Mouse (Mus musculus): ENCODE results near the gene Ppp1r11.
A peak's percentile ranks its signal among the peaks of the same experiment; 100 is the strongest.

The Ppp1r11 gene

GRCm38 (mm10) chr17:36958884-36959283, 7.3 kb upstream of the Ppp1r11 start:
- no peak for DNase-seq

GRCm38 (mm10) chr17:36957999-36958743, 6.6 kb upstream of the Ppp1r11 start, which contains the start of the genes Znrd1 and Znrd1as:
Znrd1 (minus strand) TSS chr17:36958559.
Znrd1as (plus strand) TSS chr17:36958592.
- peak; percentile 100 for DNase-seq

DNA sequence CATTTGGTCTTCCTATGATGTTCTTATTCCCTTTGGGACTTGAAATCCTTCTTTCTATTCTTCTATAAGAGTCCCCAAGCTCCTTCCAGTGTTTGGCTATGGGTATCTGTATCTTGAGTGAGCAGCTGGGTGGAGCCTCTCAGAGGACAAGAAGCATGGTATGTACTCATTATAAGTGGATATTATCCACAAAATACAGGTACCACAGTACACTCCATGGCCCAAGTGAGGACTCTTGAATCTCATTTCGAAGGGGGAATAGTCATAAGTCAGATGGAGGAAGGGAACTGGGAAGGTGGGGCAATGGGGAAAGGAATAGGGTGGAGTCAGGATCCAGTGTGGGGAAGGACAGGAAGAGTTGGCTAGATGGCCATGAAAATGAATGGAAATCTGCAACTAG, 1.5 kb upstream of the Ppp1r11 start:
- peak; percentile 85 for DNase-seq

- peak; percentile 92 for DNase-seq
Measured at GRCm38 (mm10) chr17:36952631-36953030, 1.1 kb upstream of the Ppp1r11 start.

- DNase-seq = peak; percentile 88
Measured at GRCm38 (mm10) chr17:36949265-36949664, 2.3 kb downstream of the Ppp1r11 start.

GRCm38 (mm10) chr17:36948286-36948685, 3.3 kb downstream of the Ppp1r11 start:
- peak; percentile 88 for DNase-seq

DNA sequence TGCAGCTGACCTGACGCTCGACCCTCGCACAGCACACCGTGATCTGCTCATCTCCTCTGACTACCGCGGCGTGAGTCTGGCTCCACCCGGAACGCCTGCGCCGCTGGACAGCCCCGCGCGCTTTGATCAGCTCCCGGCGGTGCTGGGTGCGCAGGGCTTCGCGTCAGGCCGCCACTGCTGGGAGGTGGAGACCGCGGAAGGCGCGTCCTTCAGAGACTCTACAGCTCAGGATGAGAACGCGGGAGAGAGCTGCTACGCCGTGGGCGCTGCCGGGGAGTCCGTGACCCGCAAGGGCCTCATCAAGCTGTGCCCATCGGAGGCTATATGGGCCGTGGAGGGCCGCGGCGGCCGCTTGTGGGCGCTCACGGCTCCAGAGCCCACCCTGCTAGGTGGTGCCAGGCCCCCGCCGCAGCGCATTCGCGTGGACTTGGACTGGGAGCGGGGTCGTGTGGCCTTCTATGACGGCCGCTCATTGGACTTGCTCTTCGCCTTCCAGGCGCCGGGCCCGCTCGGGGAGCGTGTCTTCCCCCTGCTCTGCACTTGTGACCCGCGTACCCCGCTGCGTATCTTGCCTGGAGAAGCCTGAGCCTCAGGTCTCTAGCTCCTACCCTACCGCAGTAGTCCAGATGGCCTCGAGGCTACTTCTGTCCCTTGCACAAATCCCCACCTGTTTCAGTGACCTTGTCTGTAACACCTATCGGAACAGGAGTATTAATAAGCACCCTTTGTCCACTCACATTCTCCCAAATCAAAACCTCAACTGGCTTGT, 4.3 kb downstream of the Ppp1r11 start:
- DNase-seq = peak; percentile 96

- DNase-seq = peak; percentile 92
Measured at GRCm38 (mm10) chr17:36944121-36944775, 7.3 kb downstream of the Ppp1r11 start.

GRCm38 (mm10) chr17:36943691-36944090, 7.8 kb downstream of the Ppp1r11 start:
- peak; percentile 79 for DNase-seq

DNA sequence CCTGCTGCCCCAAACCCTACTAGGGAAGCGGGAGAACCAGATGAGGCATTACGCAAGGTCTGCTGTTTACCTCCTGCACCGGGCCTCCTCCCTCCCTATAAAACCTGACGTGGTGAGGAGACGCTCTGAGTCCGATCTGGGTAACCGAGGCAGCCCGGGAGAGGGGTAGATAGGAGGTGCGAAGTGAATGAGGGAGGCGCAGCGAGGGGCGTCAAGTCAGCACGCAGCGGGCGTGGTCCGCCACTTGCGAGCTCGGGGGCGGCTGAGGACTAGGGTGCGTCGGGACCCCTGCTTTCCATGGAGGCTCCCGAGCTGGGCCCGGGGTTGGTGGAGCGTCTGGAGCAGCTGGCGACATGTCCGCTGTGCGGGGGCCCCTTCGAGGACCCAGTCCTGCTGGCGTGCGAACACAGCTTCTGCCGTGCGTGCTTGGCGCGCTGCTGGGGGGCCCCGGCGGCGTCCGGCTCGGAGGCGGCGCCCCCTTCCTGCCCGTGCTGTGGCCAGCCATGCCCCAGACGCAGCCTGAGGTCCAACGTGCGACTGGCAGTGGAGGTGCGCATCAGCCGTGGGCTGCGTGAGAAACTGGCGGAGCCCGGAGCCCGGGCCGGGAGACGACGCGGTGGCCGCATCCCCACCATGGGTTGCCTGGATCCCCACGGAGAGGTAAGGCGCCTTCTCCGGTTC, 8.6 kb downstream of the Ppp1r11 start, which contains the start of gene Rnf39:
Gene Rnf39 (plus strand): TSS at position 128 of the 681 bp plus-strand sequence.
- DNase-seq = peak; percentile 95

DNA sequence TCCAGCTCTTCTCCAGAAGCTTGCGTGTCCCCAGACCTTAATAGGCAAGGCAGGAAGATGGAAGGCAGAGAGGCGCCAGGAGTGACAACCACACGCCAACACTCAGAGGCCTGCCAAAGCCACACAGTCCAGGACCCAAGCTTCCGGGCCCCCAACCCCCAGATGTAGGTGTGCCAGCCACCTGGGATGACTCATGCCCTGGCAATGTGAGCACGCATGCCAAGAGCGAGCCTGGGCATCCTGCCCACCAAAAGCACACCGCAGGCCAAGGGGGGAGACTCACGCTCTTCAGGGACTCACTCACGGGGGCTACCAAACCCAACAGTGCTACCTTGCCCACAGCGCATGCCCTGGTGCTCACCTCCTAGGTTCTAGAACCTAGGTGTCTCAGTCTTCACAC, 9.2 kb downstream of the Ppp1r11 start:
- DNase-seq = peak; percentile 96

GRCm38 (mm10) chr17:36938056-36938455, 13.5 kb downstream of the Ppp1r11 start:
- DNase-seq = peak; percentile 49

- DNase-seq = peak; percentile 97
Measured at GRCm38 (mm10) chr17:36931806-36932205, 19.7 kb downstream of the Ppp1r11 start.

DNA sequence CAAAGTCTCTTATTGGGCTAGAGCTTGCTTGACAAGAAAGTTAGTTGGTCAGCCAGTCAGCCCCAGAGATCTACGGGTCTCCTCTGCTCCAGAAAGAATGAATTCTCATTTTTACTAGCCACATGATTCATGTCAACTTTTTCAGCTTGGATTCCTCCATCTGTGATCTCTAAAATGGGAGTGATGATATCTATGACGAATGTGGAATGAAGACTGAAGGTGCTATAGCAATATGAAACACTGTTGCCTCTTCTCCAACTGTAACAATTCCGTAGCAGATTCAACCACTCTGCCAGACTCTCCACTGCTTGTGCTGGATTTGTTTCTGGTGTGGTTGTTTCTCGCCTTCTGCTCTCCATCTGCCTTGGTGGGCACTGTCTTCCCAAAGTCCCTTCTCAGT, 20.4 kb downstream of the Ppp1r11 start:
- no peak for DNase-seq

DNA sequence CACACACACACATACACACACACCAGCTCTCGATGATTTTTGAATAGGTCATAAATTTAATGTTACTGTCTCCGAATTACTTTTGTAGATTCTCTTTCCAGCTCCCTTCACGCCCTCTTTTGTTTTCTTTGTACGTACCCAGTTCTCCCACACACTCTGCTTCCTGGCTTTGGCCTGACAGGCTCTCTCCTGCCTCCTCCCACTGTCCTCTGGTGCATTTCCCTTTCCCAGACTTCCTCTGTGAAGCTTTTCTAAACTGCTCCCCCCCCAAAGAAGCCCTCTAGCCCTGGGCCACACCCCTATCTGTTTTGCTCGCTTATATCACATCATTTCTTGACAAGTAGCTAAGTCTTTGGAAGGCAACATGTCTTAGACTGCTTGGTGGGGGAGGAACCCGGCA, 21.3 kb downstream of the Ppp1r11 start:
- peak; percentile 96 for DNase-seq

DNA sequence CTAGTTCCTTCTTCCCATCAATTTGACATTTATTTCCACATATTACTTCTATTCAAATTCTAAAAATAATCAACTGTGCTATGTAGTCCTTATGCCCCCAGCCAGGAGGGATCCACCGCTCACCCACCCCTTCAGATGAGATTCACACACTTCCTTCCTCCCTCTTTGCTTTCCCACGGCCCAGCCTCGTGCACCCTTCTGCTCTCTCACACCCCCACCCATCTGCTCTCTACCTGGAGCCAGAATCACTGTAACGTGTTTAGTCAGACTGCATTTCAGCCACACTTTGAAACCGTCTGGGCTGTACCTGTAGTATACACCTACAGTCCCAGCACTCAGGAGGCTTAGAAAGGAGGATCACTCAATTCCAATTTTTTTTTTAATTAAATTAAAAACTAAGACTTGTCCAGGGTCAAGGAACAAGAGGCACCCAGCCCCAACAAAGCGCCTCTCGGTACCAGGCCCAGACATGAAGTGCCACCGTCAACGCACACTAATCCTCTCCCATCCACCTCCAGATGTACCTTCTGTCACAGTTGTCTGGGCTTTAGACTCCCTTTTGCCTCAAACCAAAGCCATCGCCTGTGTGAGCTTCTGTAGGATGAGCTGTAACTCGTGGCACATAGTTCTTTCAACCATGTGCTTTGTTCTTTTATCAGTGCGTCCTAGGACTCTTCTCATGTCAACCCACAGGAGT, 22.2 kb downstream of the Ppp1r11 start:
- DNase-seq = peak; percentile 90

- peak; percentile 91 for DNase-seq
Measured at GRCm38 (mm10) chr17:36927496-36928120, 23.9 kb downstream of the Ppp1r11 start.

- DNase-seq = peak; percentile 51
Measured at GRCm38 (mm10) chr17:36923491-36923890, 28.1 kb downstream of the Ppp1r11 start.

- peak; percentile 5 for DNase-seq
Measured at GRCm38 (mm10) chr17:36922715-36923114, 28.8 kb downstream of the Ppp1r11 start.

- peak; percentile 92 for DNase-seq
Measured at GRCm38 (mm10) chr17:36920239-36920638, 31.3 kb downstream of the Ppp1r11 start.

GRCm38 (mm10) chr17:36915076-36915475, 36.5 kb downstream of the Ppp1r11 start:
- peak; percentile 92 for DNase-seq

DNA sequence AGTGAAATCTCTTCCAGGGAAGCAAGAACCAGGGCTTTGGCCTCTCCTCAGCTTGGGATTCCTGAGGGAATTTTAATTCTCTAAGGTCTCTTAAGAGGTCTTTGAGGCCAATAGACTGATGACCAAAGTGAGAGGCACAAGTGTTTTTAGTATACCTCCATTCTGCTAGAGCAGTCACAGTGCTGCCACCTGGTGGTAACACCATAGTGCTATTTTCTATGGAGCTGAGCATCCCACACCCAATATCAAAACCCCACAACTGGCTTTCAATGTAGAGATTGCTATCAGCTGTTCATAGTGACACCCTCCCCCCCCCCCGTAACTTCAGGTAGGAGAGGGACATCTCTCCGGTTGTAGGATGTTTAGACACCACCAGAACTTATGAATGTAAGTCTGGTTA, 37.4 kb downstream of the Ppp1r11 start:
- DNase-seq = peak; percentile 91
